Mouse (Mus musculus): Measurements from ENCODE around the gene Mymk. TPM values are rescaled to one million over a fixed set of nuclear protein-coding genes. Genes with fewer than 3 reads are reported as not detected.

The Mymk gene
- 1,410 TPM for polyA plus RNA-seq (2012; fragmentation: generic; extraction: Trizol)

- Histone ChIP-seq H3K36me3 (ENCODE audit: control insufficient read depth, insufficient read depth) (no peaks in the 10 kb centered on the region), H3K4me3 (peak within 1 kb of the TSS; percentile 56), H3ac (ENCODE audit: control insufficient read depth, insufficient read length) (peak within 1 kb of the TSS; percentile 1), H3K4me2 (ENCODE audit: low read depth) (peak within 1 kb of the TSS; percentile 68), H3K79me2 (ENCODE audit: control insufficient read depth, insufficient read depth) (peaks cover 6% of the 10 kb centered on the region), H3K27me3 (ENCODE audit: control insufficient read depth, insufficient read depth, insufficient read length) (no peaks in the 10 kb centered on the region)
- no peak for TF ChIP-seq CEBPB (IDR thresholded peaks at IDR 0.05; ENCODE audit: insufficient read depth, poor library complexity, severe bottlenecking)
- TF ChIP-seq POLR2AphosphoS2 (IDR thresholded peaks at IDR 0.05; ENCODE audit: insufficient read length, low read depth): peak; percentile 87
- no peak for TF ChIP-seq REST (IDR thresholded peaks at IDR 0.05; ENCODE audit: insufficient read depth, insufficient read length)
- TF ChIP-seq USF1 (IDR thresholded peaks at IDR 0.05; ENCODE audit: low read depth): peak; percentile 20
- peak; percentile 94 for TF ChIP-seq TCF12 (IDR thresholded peaks at IDR 0.05; ENCODE audit: insufficient read depth, poor library complexity, severe bottlenecking)
- TF ChIP-seq SRF (IDR thresholded peaks at IDR 0.05; ENCODE audit: control insufficient read depth, insufficient read length, low read depth): no peak
- TF ChIP-seq MYOG (IDR thresholded peaks at IDR 0.05; ENCODE audit: control insufficient read depth in 1 of 3, insufficient read depth in 1 of 3, insufficient read length in 2 of 3, low read depth in 2 of 3): peak; percentile 89 to 97 (median 96)
- no peak for TF ChIP-seq E2F4 (IDR thresholded peaks at IDR 0.05; ENCODE audit: insufficient read depth)
- peak; percentile 87 for TF ChIP-seq TCF3 (IDR thresholded peaks at IDR 0.05; ENCODE audit: insufficient read length, low read depth)
- peak; percentile 95 to 99 (median 97) for TF ChIP-seq MYOD1 (IDR thresholded peaks at IDR 0.05; ENCODE audit: control insufficient read depth in 1 of 3, insufficient read length in 2 of 3, low read depth in 2 of 3)
- peak; percentile 86 for TF ChIP-seq POLR2A (IDR thresholded peaks at IDR 0.05; ENCODE audit: insufficient read length, low read depth)
- TF ChIP-seq MAX (IDR thresholded peaks at IDR 0.05; ENCODE audit: low read depth): no peak
These were observed at the start of gene Mymk for GRCm38 (mm10) chr2:27071978-27072377. TSS of gene Mymk (minus strand) at chr2:27072179.

- no peak for TF ChIP-seq REST (IDR thresholded peaks at IDR 0.05; ENCODE audit: insufficient read depth, insufficient read length)
- TF ChIP-seq MYOD1 (IDR thresholded peaks at IDR 0.05; ENCODE audit: control insufficient read depth in 1 of 3, insufficient read length in 2 of 3, low read depth in 2 of 3): no peak
- TF ChIP-seq E2F4 (IDR thresholded peaks at IDR 0.05; ENCODE audit: insufficient read depth): no peak
- TF ChIP-seq USF1 (IDR thresholded peaks at IDR 0.05; ENCODE audit: low read depth): no peak
- TF ChIP-seq MYOG (IDR thresholded peaks at IDR 0.05; ENCODE audit: control insufficient read depth in 1 of 3, insufficient read depth in 1 of 3, insufficient read length in 2 of 3, low read depth in 2 of 3): no peak
- TF ChIP-seq TCF3 (IDR thresholded peaks at IDR 0.05; ENCODE audit: insufficient read length, low read depth): no peak
- no peak for TF ChIP-seq SRF (IDR thresholded peaks at IDR 0.05; ENCODE audit: control insufficient read depth, insufficient read length, low read depth)
- no peak for TF ChIP-seq POLR2AphosphoS2 (IDR thresholded peaks at IDR 0.05; ENCODE audit: insufficient read length, low read depth)
- no peak for TF ChIP-seq CEBPB (IDR thresholded peaks at IDR 0.05; ENCODE audit: insufficient read depth, poor library complexity, severe bottlenecking)
- no peak for TF ChIP-seq POLR2A (IDR thresholded peaks at IDR 0.05; ENCODE audit: insufficient read length, low read depth)
- no peak for TF ChIP-seq MAX (IDR thresholded peaks at IDR 0.05; ENCODE audit: low read depth)
- no peak for TF ChIP-seq TCF12 (IDR thresholded peaks at IDR 0.05; ENCODE audit: insufficient read depth, poor library complexity, severe bottlenecking)
- Histone ChIP-seq H3K27me3 (ENCODE audit: control insufficient read depth, insufficient read depth, insufficient read length) (peaks cover 61% of the 10 kb centered on the region), H3K4me3 (no peak overlapping the region), H3K79me2 (ENCODE audit: control insufficient read depth, insufficient read depth) (no peaks in the 10 kb centered on the region), H3K36me3 (ENCODE audit: control insufficient read depth, insufficient read depth) (no peaks in the 10 kb centered on the region), H3K4me2 (ENCODE audit: low read depth) (no peak overlapping the region), H3ac (ENCODE audit: control insufficient read depth, insufficient read length) (no peak overlapping the region)
These were observed 48.3 kb upstream of the Mymk start for GRCm38 (mm10) chr2:27120241-27120641.

- Histone ChIP-seq H3K27me3 (ENCODE audit: control insufficient read depth, insufficient read depth, insufficient read length) (peaks cover 65% of the 10 kb centered on the region), H3K4me3 (no peak overlapping the region), H3ac (ENCODE audit: control insufficient read depth, insufficient read length) (no peak overlapping the region), H3K79me2 (ENCODE audit: control insufficient read depth, insufficient read depth) (no peaks in the 10 kb centered on the region), H3K36me3 (ENCODE audit: control insufficient read depth, insufficient read depth) (no peaks in the 10 kb centered on the region), H3K4me2 (ENCODE audit: low read depth) (no peak overlapping the region)
- no peak for TF ChIP-seq MYOD1 (IDR thresholded peaks at IDR 0.05; ENCODE audit: control insufficient read depth in 1 of 3, insufficient read length in 2 of 3, low read depth in 2 of 3)
- TF ChIP-seq SRF (IDR thresholded peaks at IDR 0.05; ENCODE audit: control insufficient read depth, insufficient read length, low read depth): no peak
These were observed 47.8 kb upstream of the Mymk start for GRCm38 (mm10) chr2:27119766-27120165.

DNA sequence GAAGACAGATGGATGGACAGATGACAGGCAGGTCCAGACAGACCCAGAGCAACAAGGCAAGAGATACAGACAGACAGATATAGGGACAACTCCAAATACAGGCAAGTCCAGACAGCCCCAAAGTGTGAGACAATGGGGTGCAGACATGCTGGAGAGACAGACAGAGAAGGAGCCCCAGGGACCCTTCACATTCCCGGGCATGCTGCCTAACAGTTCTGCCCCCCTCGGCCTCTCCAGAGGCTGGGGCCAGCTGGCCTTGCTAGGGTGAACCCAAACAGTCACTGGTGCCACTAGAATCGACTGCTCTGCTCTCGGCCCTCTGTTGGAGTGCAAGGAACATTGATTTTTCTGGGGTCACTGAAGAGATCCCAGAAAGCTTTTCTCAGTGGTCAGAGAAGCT lies 46.5 kb upstream of the Mymk start:
- H3K4me3 ChIP-seq: no peak overlapping the region
- no peak for TF ChIP-seq CEBPB (IDR thresholded peaks at IDR 0.05; ENCODE audit: insufficient read depth, poor library complexity, severe bottlenecking)
- no peak for TF ChIP-seq USF1 (IDR thresholded peaks at IDR 0.05; ENCODE audit: low read depth)
- TF ChIP-seq TCF3 (IDR thresholded peaks at IDR 0.05; ENCODE audit: insufficient read length, low read depth): no peak
- no peak for TF ChIP-seq POLR2AphosphoS2 (IDR thresholded peaks at IDR 0.05; ENCODE audit: insufficient read length, low read depth)
- no peak for TF ChIP-seq MAX (IDR thresholded peaks at IDR 0.05; ENCODE audit: low read depth)
- no peak for TF ChIP-seq TCF12 (IDR thresholded peaks at IDR 0.05; ENCODE audit: insufficient read depth, poor library complexity, severe bottlenecking)
- TF ChIP-seq POLR2A (IDR thresholded peaks at IDR 0.05; ENCODE audit: insufficient read length, low read depth): no peak
- no peak for TF ChIP-seq E2F4 (IDR thresholded peaks at IDR 0.05; ENCODE audit: insufficient read depth)
- TF ChIP-seq MYOG (IDR thresholded peaks at IDR 0.05; ENCODE audit: control insufficient read depth in 1 of 3, insufficient read depth in 1 of 3, insufficient read length in 2 of 3, low read depth in 2 of 3): no peak
- no peak for TF ChIP-seq MYOD1 (IDR thresholded peaks at IDR 0.05; ENCODE audit: control insufficient read depth in 1 of 3, insufficient read length in 2 of 3, low read depth in 2 of 3)
- no peak for TF ChIP-seq SRF (IDR thresholded peaks at IDR 0.05; ENCODE audit: control insufficient read depth, insufficient read length, low read depth)
- TF ChIP-seq REST (IDR thresholded peaks at IDR 0.05; ENCODE audit: insufficient read depth, insufficient read length): no peak
- H3K27me3 ChIP-seq (ENCODE audit: control insufficient read depth, insufficient read depth, insufficient read length): peaks cover 73% of the 10 kb centered on the region
- no peaks in the 10 kb centered on the region for H3K36me3 ChIP-seq (ENCODE audit: control insufficient read depth, insufficient read depth)
- no peak overlapping the region for H3ac ChIP-seq (ENCODE audit: control insufficient read depth, insufficient read length)
- H3K4me2 ChIP-seq (ENCODE audit: low read depth): no peak overlapping the region
- H3K79me2 ChIP-seq (ENCODE audit: control insufficient read depth, insufficient read depth): no peaks in the 10 kb centered on the region

GRCm38 (mm10) chr2:27114169-27114568 lies 42.2 kb upstream of the Mymk start:
- Histone ChIP-seq H3K4me2 (ENCODE audit: low read depth) (no peak overlapping the region), H3ac (ENCODE audit: control insufficient read depth, insufficient read length) (no peak overlapping the region), H3K27me3 (ENCODE audit: control insufficient read depth, insufficient read depth, insufficient read length) (peaks cover 49% of the 10 kb centered on the region), H3K4me3 (no peak overlapping the region), H3K79me2 (ENCODE audit: control insufficient read depth, insufficient read depth) (no peaks in the 10 kb centered on the region), H3K36me3 (ENCODE audit: control insufficient read depth, insufficient read depth) (no peaks in the 10 kb centered on the region)
- TF ChIP-seq MYOG (IDR thresholded peaks at IDR 0.05; ENCODE audit: control insufficient read depth in 1 of 3, insufficient read depth in 1 of 3, insufficient read length in 2 of 3, low read depth in 2 of 3): no peak
- no peak for TF ChIP-seq E2F4 (IDR thresholded peaks at IDR 0.05; ENCODE audit: insufficient read depth)
- TF ChIP-seq CEBPB (IDR thresholded peaks at IDR 0.05; ENCODE audit: insufficient read depth, poor library complexity, severe bottlenecking): no peak
- no peak for TF ChIP-seq POLR2A (IDR thresholded peaks at IDR 0.05; ENCODE audit: insufficient read length, low read depth)
- TF ChIP-seq USF1 (IDR thresholded peaks at IDR 0.05; ENCODE audit: low read depth): no peak
- TF ChIP-seq SRF (IDR thresholded peaks at IDR 0.05; ENCODE audit: control insufficient read depth, insufficient read length, low read depth): no peak
- TF ChIP-seq MYOD1 (IDR thresholded peaks at IDR 0.05; ENCODE audit: control insufficient read depth in 1 of 3, insufficient read length in 2 of 3, low read depth in 2 of 3): no peak
- no peak for TF ChIP-seq TCF12 (IDR thresholded peaks at IDR 0.05; ENCODE audit: insufficient read depth, poor library complexity, severe bottlenecking)
- no peak for TF ChIP-seq MAX (IDR thresholded peaks at IDR 0.05; ENCODE audit: low read depth)
- no peak for TF ChIP-seq TCF3 (IDR thresholded peaks at IDR 0.05; ENCODE audit: insufficient read length, low read depth)
- TF ChIP-seq POLR2AphosphoS2 (IDR thresholded peaks at IDR 0.05; ENCODE audit: insufficient read length, low read depth): no peak
- TF ChIP-seq REST (IDR thresholded peaks at IDR 0.05; ENCODE audit: insufficient read depth, insufficient read length): no peak
